Mouse (Mus musculus): ENCODE results near the gene Sgk1. TPM values are rescaled to one million over a fixed set of nuclear protein-coding genes. Genes with fewer than 3 reads are reported as not detected.

Gene Sgk1
- polyA plus RNA-seq, 1 experiment from 2014 or later = 45.1 TPM

- Histone ChIP-seq H3K36me3 (replicated peaks) (no peaks in the 10 kb centered on the region), H3K9me3 (no peaks in the 10 kb centered on the region), H3K4me1 (no peaks in the 10 kb centered on the region), H3K27me3 (replicated peaks) (no peaks in the 10 kb centered on the region), H3K4me3 (no peak overlapping the region), H3K4me2 (no peak overlapping the region), H3K27ac (no peak overlapping the region), H3K9ac (no peak overlapping the region)
- no peak; the same call in 1 of the 2 replicates for ATAC-seq (replicated peaks)
- WGBS = 83% methylated on average over 4 of the region's 4 CpGs
Observed at GRCm38 (mm10) chr10:21952520-21952919, 70.5 kb downstream of the Sgk1 start.

- no peak overlapping the region for H3K9ac ChIP-seq
- no peaks in the 10 kb centered on the region for H3K36me3 ChIP-seq (replicated peaks)
- no peaks in the 10 kb centered on the region for H3K27me3 ChIP-seq (replicated peaks)
- 95% methylated on average over 2 of the region's 2 CpGs for WGBS
- H3K4me3 ChIP-seq = no peak overlapping the region
- H3K4me2 ChIP-seq = no peak overlapping the region
- no peak overlapping the region for H3K27ac ChIP-seq
- H3K9me3 ChIP-seq = no peaks in the 10 kb centered on the region
- no peak for ATAC-seq (replicated peaks)
- H3K4me1 ChIP-seq = 0 out of 2 replicates have a peak, but pooled peaks cover 4% of the 10 kb centered on the region
Observed at GRCm38 (mm10) chr10:21961111-21961510, 79.1 kb downstream of the Sgk1 start.

- no peaks in the 10 kb centered on the region for H3K27me3 ChIP-seq (replicated peaks)
- no peak overlapping the region for H3K9ac ChIP-seq
- no peaks in the 10 kb centered on the region for H3K9me3 ChIP-seq
- no peaks in the 10 kb centered on the region for H3K36me3 ChIP-seq (replicated peaks)
- WGBS = 81% methylated on average over 7 of the region's 7 CpGs
- no peak for ATAC-seq (replicated peaks)
- H3K27ac ChIP-seq = no peak overlapping the region
- H3K4me2 ChIP-seq = no peak overlapping the region
- no peak overlapping the region for H3K4me3 ChIP-seq
- 0 out of 2 replicates have a peak, but pooled peaks cover 2% of the 10 kb centered on the region for H3K4me1 ChIP-seq
Observed at GRCm38 (mm10) chr10:21963005-21963404, 81.0 kb downstream of the Sgk1 start.

GRCm38 (mm10) chr10:21973676-21974075, 91.7 kb downstream of the Sgk1 start:
- Histone ChIP-seq H3K9me3 (no peaks in the 10 kb centered on the region), H3K4me3 (no peak overlapping the region), H3K4me2 (no peak overlapping the region), H3K27ac (no peak overlapping the region), H3K4me1 (no peaks in the 10 kb centered on the region), H3K36me3 (replicated peaks) (no peaks in the 10 kb centered on the region), H3K9ac (no peak overlapping the region), H3K27me3 (replicated peaks) (no peaks in the 10 kb centered on the region)
- no peak for ATAC-seq (replicated peaks)
- 96% methylated on average over 11 of the region's 11 CpGs for WGBS

- Histone ChIP-seq H3K4me2 (no peak overlapping the region), H3K9ac (no peak overlapping the region), H3K36me3 (replicated peaks) (no peaks in the 10 kb centered on the region), H3K27me3 (replicated peaks) (no peaks in the 10 kb centered on the region), H3K4me3 (no peak overlapping the region), H3K27ac (no peak overlapping the region), H3K4me1 (no peaks in the 10 kb centered on the region), H3K9me3 (no peaks in the 10 kb centered on the region)
- no peak for ATAC-seq (replicated peaks)
- 96% methylated on average over 3 of the region's 3 CpGs for WGBS
Observed at GRCm38 (mm10) chr10:21974801-21975200, 92.8 kb downstream of the Sgk1 start.

- H3K4me1 ChIP-seq = no peaks in the 10 kb centered on the region
- H3K36me3 ChIP-seq (replicated peaks) = no peaks in the 10 kb centered on the region
- no peak overlapping the region for H3K27ac ChIP-seq
- 88% methylated on average over 6 of the region's 6 CpGs for WGBS
- no peak for ATAC-seq (replicated peaks)
- no peaks in the 10 kb centered on the region for H3K27me3 ChIP-seq (replicated peaks)
- no peak overlapping the region for H3K9ac ChIP-seq
- H3K9me3 ChIP-seq = no peaks in the 10 kb centered on the region
- no peak overlapping the region for H3K4me3 ChIP-seq
- H3K4me2 ChIP-seq = no peak overlapping the region
Observed at GRCm38 (mm10) chr10:21975384-21975783, 93.4 kb downstream of the Sgk1 start.

GRCm38 (mm10) chr10:21976253-21976652, 94.3 kb downstream of the Sgk1 start:
- Histone ChIP-seq H3K27ac (no peak overlapping the region), H3K27me3 (replicated peaks) (no peaks in the 10 kb centered on the region), H3K9me3 (no peaks in the 10 kb centered on the region), H3K9ac (no peak overlapping the region), H3K4me2 (no peak overlapping the region), H3K4me1 (no peaks in the 10 kb centered on the region), H3K36me3 (replicated peaks) (no peaks in the 10 kb centered on the region), H3K4me3 (no peak overlapping the region)
- ATAC-seq (replicated peaks) = no peak
- WGBS = 89% methylated on average over 5 of the region's 5 CpGs

GRCm38 (mm10) chr10:21978421-21978820, 96.4 kb downstream of the Sgk1 start:
- Histone ChIP-seq H3K9ac (no peak overlapping the region), H3K4me1 (no peaks in the 10 kb centered on the region), H3K9me3 (no peaks in the 10 kb centered on the region), H3K36me3 (replicated peaks) (no peaks in the 10 kb centered on the region), H3K4me2 (no peak overlapping the region), H3K27ac (no peak overlapping the region), H3K4me3 (no peak overlapping the region), H3K27me3 (replicated peaks) (no peaks in the 10 kb centered on the region)
- ATAC-seq (replicated peaks) = no peak
- 90% methylated on average over 9 of the region's 9 CpGs for WGBS

- Histone ChIP-seq H3K36me3 (replicated peaks) (no peaks in the 10 kb centered on the region), H3K9ac (no peak overlapping the region), H3K4me1 (no peaks in the 10 kb centered on the region), H3K9me3 (no peaks in the 10 kb centered on the region), H3K27me3 (replicated peaks) (no peaks in the 10 kb centered on the region), H3K27ac (no peak overlapping the region), H3K4me3 (no peak overlapping the region), H3K4me2 (no peak overlapping the region)
- 92% methylated on average over 5 of the region's 5 CpGs for WGBS
- ATAC-seq (replicated peaks) = no peak
Observed at GRCm38 (mm10) chr10:21979286-21979965, 97.4 kb downstream of the Sgk1 start.

- Histone ChIP-seq H3K4me3 (no peak overlapping the region), H3K27me3 (replicated peaks) (no peaks in the 10 kb centered on the region), H3K4me2 (no peak overlapping the region), H3K9me3 (no peaks in the 10 kb centered on the region), H3K27ac (no peak overlapping the region), H3K36me3 (replicated peaks) (no peaks in the 10 kb centered on the region), H3K9ac (no peak overlapping the region), H3K4me1 (no peaks in the 10 kb centered on the region)
- WGBS = 79% methylated on average over 6 of the region's 6 CpGs
- no peak for ATAC-seq (replicated peaks)
Observed at GRCm38 (mm10) chr10:21980780-21981435, 98.9 kb downstream of the Sgk1 start.

- Histone ChIP-seq H3K27me3 (replicated peaks) (no peaks in the 10 kb centered on the region), H3K9ac (no peak overlapping the region), H3K4me2 (no peak overlapping the region), H3K4me1 (no peaks in the 10 kb centered on the region), H3K4me3 (no peak overlapping the region), H3K9me3 (no peaks in the 10 kb centered on the region), H3K36me3 (replicated peaks) (no peaks in the 10 kb centered on the region), H3K27ac (no peak overlapping the region)
- no peak for ATAC-seq (replicated peaks)
- 81% methylated on average over 2 of the region's 2 CpGs for WGBS
Observed at GRCm38 (mm10) chr10:21982303-21982702, 100.3 kb downstream of the Sgk1 start.

GRCm38 (mm10) chr10:21988489-21988888, 106.5 kb downstream of the Sgk1 start:
- ATAC-seq (replicated peaks) = no peak
- Histone ChIP-seq H3K4me3 (no peak overlapping the region), H3K27me3 (replicated peaks) (0 out of 2 replicates have a peak, but pooled peaks cover 9% of the 10 kb centered on the region), H3K27ac (no peak overlapping the region), H3K4me2 (no peak overlapping the region), H3K9me3 (no peaks in the 10 kb centered on the region), H3K9ac (no peak overlapping the region), H3K4me1 (peaks cover 21% of the 10 kb centered on the region), H3K36me3 (replicated peaks) (no peaks in the 10 kb centered on the region)
- WGBS = 87% methylated on average over 5 of the region's 5 CpGs

- Histone ChIP-seq H3K4me3 (no peak overlapping the region), H3K9me3 (no peaks in the 10 kb centered on the region), H3K4me2 (peak overlapping the region; percentile 36), H3K27ac (no peak overlapping the region), H3K4me1 (peaks cover 37% of the 10 kb centered on the region), H3K27me3 (replicated peaks) (0 out of 2 replicates have a peak, but pooled peaks cover 9% of the 10 kb centered on the region), H3K36me3 (replicated peaks) (no peaks in the 10 kb centered on the region), H3K9ac (no peak overlapping the region)
- WGBS = 18% methylated on average over 17 of the region's 17 CpGs
- ATAC-seq (replicated peaks) = no peak
Observed at GRCm38 (mm10) chr10:21991351-21991840, 109.4 kb downstream of the Sgk1 start.

Measured in midbrain, embryonic 15.5 days (tissue).